Mouse (Mus musculus) kidney, postnatal 4 days (tissue): ENCODE measurements at regions not wholly inside any gene's neighbourhood (a gene's known extent, or its start where the extent isn't known, plus 50 kb on each side); places are given as distances from the start of the nearest gene placed in this dataset.
A peak's percentile ranks its signal among the peaks of the same experiment; 100 is the strongest.

Source experiments
- DNase-seq, 2 experiments: peaks; one replicate each; pipeline ENCODE4 v3.0.0; 2021; ENCODE audit warnings: mixed read lengths in 2 of 2

- DNase-seq: no peak
These were observed 242.9 kb upstream of the Rpl38 start for GRCm38 (mm10) chr11:114425447-114425846.

GRCm38 (mm10) chr11:114423322-114423721 lies 245.0 kb upstream of the Rpl38 start:
- no peak for DNase-seq

- DNase-seq: peak in 1 of 2 experiments; percentile 20
These were observed 249.3 kb upstream of the Rpl38 start for GRCm38 (mm10) chr11:114419002-114419401.

GRCm38 (mm10) chr11:114416168-114416567 lies 252.2 kb upstream of the Rpl38 start:
- DNase-seq: peak; percentile 30 to 57

GRCm38 (mm10) chr11:114404401-114404800 lies 263.9 kb upstream of the Rpl38 start:
- DNase-seq: no peak

GRCm38 (mm10) chr11:114402556-114403320 lies 265.6 kb upstream of the Rpl38 start:
- DNase-seq: peak; percentile 64 to 70

- DNase-seq: peak; percentile 18 to 19
These were observed 267.6 kb upstream of the Rpl38 start for GRCm38 (mm10) chr11:114400701-114401100.

GRCm38 (mm10) chr11:114392161-114392560 lies 276.2 kb upstream of the Rpl38 start:
- DNase-seq: no peak

- DNase-seq: no peak
These were observed 276.8 kb upstream of the Rpl38 start for GRCm38 (mm10) chr11:114391553-114391952.

GRCm38 (mm10) chr11:114387091-114387490 lies 281.2 kb upstream of the Rpl38 start:
- no peak for DNase-seq

GRCm38 (mm10) chr11:114379411-114379824 lies 288.9 kb upstream of the Rpl38 start:
- peak; percentile 25 to 48 for DNase-seq

- DNase-seq: peak in 1 of 2 experiments; percentile 9
These were observed 292.4 kb upstream of the Rpl38 start for GRCm38 (mm10) chr11:114375921-114376320.

- DNase-seq: no peak
These were observed 297.6 kb upstream of the Rpl38 start for GRCm38 (mm10) chr11:114370708-114371107.

GRCm38 (mm10) chr11:114367779-114368178 lies 300.5 kb upstream of the Rpl38 start:
- DNase-seq: no peak

GRCm38 (mm10) chr11:114360946-114361345 lies 294.1 kb upstream of the Sdk2 start:
- peak; percentile 13 to 50 for DNase-seq

- no peak for DNase-seq
These were observed 293.5 kb upstream of the Sdk2 start for GRCm38 (mm10) chr11:114360321-114360720.

- DNase-seq: peak; percentile 12
These were observed 285.4 kb upstream of the Sdk2 start for GRCm38 (mm10) chr11:114352146-114352795.

GRCm38 (mm10) chr11:114336839-114337484 lies 270.1 kb upstream of the Sdk2 start:
- peak in 1 of 2 experiments; percentile 25 for DNase-seq

GRCm38 (mm10) chr11:114335950-114336838 lies 269.3 kb upstream of the Sdk2 start:
- DNase-seq: no peak

- peak in 1 of 2 experiments; percentile 13 for DNase-seq
These were observed 264.8 kb upstream of the Sdk2 start for GRCm38 (mm10) chr11:114331579-114332150.

GRCm38 (mm10) chr11:114330316-114330715 lies 263.5 kb upstream of the Sdk2 start:
- DNase-seq: no peak

- no peak for DNase-seq
These were observed 255.8 kb upstream of the Sdk2 start for GRCm38 (mm10) chr11:114322627-114323026.
